Mouse (Mus musculus): ENCODE measurements around the gene Tnfrsf1a.

Gene Tnfrsf1a

DNA sequence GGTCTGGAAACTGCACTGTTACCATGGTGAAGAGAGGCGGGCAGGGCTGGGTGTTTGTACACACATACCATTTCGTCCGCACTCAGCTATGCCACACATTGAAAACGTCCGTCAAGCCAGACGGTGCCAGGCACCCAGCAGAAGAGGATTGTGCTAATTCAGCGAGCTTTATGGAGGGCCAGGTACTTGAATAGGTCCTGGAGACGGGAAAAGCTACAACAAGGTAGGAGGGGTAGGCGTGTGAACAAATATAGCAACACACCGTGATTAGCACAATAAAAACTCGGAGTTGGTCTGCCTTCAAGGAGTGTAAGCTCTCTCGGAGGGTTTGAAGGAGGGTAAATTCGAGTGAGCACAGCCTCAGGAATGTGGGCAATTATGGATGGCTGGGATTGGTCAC is 26.4 kb upstream of the Tnfrsf1a start:
- in situ Hi-C loops (cut with MboI, MseI), result no loop called here

DNA sequence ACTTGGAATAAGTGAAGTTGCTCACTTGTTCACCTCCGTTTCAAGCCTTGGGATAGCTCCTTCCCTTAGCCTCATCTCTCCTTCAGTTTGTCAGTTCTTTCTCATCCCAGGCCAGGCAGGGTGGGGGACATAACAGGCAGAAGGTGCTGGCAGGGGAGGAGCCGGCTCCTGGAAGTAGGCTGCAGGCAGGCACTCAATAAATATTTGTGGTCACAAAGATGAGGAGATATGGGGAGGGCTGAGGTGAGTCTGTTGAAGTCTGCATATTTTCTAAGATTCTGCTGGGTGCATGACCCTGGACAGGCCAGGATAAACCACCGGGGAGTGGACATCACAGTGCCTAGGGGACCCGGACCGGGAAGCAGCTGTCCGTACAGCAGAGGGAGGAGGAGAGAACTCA is 25.6 kb upstream of the Tnfrsf1a start:
- in situ Hi-C loops (cut with MboI, MseI), result no loop called here

DNA sequence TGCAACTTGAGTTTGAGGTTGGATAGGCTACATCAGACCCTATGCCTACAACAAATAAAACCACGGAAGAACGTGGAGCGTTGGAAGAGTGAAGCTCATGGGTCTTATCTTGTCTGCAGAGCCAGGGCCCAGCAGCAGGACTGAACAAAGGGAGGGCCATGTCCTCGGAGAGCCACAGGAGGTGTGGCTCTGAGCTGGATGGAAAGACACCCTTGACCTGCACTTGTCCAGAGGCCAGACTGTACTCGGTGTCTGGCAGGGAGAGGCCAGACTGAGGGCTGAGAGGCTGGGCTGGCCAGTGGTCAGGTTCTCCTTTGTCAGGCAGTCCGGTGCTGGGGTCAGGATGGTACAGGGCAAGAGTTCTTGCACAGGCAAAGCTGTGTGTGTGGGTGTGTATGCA is 23.8 kb upstream of the Tnfrsf1a start:
- in situ Hi-C loops (cut with MboI, MseI), result no loop called here

DNA sequence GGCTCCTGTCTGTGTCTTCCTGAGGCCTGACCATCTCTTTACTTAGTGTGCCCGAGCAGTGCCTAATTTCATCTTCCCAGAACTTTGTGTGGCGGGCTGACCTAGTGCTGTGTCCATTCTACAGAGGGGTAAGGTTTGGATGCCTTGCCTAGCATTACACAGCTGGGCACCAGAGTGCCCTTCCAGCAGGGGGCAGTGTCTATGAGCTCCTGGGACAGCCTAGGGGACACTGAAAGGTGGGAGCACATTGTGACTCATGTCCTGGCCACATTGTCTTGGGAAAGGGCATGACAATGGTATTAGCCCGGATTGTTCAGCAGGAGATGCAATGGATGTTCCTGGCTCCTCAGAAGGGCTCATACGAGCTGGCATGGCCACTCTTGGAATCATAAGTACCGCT is 20.9 kb upstream of the Tnfrsf1a start:
- in situ Hi-C loops (cut with MboI, MseI), result no loop called here

DNA sequence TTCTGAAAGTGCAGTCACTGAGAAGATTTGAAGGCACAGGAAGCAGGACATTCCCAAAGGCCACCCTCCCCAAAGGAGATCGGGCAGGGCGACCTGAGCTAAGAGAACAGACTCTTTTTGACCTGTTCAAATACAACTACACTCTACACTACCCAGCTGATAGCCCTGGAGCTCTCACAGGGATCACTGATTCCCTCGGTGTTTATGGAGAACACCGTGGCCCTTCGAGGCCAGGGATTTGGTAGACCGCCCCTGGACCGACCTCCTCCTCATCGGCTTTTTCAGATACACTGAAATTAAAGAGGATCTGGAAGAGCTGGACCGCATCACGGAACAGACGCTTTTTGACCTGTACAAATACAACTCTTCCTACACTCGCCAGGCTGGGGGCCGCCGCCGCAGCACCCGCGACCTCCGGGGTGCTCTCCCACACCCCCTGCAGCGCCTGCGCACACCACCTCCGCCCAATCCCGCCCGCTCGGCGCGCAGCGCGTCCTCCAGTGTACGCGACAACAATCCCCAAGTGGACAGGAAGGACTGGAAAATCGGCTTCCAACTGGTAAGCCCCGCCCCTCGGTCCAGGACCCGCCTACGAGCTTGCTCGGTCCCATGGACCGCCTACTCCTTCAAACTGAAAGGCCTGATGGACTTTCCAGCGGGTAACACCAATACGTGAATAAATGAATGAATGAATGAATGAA is 18.4 kb upstream of the Tnfrsf1a start:
- in situ Hi-C loops (cut with MboI, MseI), result no loop called here

DNA sequence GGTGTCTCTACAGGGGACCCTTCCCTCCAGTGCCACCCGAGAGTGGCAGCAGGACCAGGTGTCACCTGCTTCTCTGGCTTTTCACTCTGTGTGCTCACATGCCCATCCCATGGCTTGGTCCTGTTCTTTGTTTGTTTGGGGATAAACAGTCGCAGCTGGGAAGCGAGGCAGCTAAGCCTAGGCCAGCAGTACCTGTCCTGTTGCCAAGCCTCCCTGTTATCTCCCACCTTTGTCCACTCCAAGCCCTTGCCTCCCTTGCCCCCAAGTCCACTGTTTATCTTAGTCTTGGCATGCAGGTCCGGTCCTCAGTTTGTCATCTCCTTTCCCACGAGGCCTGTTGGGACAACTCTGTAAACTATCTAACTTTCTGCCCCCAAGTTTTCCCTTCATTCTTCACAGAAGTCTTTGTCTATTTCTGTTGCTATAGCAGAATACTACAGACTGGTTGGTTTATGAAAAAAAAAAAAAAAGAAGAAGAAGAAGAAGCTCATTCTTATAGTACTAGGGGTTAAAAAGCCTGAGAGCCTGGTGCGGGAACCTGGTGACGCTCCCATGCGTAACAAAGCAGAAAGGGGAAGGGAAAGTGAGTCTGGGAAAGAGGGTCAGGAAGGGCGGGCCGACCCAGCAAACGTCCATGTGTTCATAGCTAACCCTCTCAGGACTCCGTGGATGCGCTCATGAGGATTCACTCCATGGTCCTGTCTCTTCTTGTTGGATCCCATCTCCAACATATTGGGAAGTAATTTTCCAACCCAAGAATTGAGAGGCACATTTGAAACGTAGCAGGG is 15.9 kb upstream of the Tnfrsf1a start:
- in situ Hi-C loops (cut with MboI, MseI), result no loop called here

DNA sequence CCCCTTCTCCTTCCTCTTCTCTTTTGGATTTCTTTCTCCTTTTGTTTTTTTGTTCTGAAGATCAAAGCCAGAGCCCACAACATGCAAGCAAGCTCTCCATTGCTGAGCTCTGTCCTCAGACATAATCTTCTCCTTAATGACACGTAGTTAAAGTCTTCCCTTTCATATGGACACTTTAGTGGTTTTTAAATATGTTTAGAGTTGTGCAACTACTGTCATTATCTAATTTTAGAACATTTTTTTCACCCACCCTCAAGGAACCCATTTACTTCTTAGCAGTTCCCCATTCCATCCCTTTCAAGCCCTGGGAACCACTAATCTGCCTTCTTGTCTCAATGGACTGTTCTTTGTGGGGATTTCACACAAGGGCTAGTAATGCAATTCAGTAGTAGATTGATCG is 14.8 kb upstream of the Tnfrsf1a start:
- in situ Hi-C loops (cut with MboI, MseI), result no loop called here

DNA sequence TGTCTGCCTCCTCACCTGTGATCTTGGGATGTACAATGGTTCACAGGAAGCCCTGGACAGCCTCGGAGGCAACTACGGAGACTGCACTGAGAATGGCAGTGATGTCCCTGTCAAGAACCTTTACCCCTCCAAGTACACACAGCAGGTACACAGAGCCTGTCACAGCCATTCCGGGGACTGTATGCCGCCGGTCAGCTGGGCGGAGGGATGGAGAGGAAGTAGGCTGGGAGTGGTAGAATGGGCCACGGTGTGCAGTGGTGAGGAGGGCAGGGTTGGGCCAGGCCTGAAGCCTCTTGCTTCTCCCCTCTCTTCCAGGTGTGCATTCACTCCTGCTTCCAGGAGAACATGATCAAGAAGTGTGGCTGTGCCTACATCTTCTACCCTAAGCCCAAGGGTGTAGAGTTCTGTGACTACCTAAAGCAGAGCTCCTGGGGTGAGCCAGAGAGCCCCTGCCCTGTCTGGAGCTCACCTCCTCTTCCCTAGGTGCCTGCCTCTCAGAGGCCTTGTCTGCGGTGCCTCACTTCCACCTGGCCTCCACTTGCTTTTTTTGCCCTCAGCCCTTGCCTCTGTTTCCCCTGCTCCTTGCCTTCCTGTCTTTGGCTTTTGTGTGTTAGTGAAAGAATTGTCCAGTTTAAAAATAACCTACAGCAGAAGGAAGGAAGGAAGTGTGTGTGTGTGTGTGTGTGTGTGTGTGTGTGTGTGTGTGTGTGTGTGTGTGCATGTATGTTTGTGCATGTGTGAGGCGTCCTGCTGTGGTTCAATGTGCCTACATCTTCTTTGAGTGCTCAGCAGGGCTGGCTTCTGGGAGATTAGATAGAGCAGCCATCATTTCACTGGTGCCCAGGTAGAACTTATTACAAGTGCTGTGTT is 10.1 kb upstream of the Tnfrsf1a start:
- in situ Hi-C loops (cut with MboI, MseI), result no loop called here

DNA sequence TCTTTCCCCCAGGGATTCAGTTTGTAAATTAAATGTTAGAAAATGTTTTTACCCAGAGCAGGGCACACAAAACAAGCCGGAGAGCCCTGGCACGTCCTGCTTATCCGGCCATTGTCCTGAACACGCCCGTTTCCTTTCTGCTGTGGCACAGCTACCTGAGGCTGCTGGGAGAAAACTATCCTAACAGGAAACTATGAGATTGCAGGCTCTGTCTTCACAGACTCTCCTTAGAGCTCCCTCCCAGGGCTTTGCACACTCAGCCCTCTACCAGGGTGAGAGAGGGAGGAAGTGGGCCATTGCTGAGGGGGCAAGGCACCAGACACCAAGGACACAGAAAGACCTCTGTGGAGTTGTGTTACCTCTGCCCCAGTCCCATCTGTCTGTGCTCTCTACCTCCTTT is 8.9 kb upstream of the Tnfrsf1a start:
- in situ Hi-C loops (cut with MboI, MseI), result no loop called here

DNA sequence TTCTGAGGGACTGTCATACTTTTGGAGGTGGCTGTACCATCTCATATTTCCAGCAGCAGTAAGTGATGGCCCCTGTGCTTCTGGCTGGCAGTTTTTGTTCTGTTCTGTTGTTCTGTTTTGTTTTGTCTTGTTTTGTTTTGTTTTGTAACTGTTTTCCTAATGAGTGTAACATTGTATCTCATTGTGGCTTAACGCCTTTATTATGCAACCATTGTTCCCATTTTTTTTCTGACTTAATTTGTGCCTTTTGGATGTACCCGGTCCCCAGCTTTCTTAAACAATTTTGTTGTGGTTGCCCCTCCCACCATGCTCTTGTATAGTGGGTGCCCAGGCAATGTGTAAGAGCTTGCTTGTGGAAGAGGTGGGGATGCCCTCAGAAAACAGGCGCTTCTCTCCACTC is 7.0 kb upstream of the Tnfrsf1a start:
- in situ Hi-C loops (cut with MboI, MseI), result no loop called here

DNA sequence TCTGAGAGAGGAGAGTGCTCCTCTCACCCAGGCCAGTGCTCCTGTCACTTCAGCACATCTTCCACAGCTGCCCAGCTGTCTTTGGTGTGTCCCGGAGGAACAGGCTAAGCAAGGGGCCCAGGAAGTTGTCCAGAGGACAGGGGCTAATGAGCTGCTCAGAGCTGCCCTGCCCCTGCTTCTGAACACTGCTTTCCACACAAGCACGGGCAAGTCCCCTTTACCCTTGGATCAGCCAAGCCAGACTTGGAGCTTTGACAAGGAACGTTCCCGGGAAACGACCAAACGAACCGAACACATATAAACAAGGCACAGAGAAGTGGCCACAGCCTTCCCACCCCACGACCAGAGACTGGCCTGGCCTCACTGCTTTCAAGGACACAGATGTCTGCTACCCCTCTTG is 5.1 kb upstream of the Tnfrsf1a start:
- in situ Hi-C loops (cut with MboI, MseI), result no loop called here

DNA sequence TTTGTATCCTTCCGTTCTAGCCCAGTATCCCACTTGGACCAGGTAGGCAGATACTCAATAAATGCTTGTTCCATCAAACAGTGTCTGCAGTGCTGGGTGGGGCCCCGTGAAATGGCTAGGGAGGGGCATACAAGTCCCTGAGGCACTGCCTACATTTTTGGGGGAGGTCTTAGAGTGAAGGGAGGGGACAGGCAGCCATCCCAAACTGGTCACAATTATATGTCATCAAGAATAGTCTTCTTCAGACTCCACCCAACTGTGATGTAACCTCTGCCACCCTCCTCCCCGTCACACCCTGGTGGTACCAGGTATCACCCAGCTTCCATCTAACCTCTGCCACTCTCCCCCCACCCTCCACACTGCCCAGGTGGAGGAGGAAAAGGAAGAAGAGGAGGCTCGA is 4.3 kb upstream of the Tnfrsf1a start:
- in situ Hi-C loops (cut with MboI, MseI), result no loop called here

DNA sequence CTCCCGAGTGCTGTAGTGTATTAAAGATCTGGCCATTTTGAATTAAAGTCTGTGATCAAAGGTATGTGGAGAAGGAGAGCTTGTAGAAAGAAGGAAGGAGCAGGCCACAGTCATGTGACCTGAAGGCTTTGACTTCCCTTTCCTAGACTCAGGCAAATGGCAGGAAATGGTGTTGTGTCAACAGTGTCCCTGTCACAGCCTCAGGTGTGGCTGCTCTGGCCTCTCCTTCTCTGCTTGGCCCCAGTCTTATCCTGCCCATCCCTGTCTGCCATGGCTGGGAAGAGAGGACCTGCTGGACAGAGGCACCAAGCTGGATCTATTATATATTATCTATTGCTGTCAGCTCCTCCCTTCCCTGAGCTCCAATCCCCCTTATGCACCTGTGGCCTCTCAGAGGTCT is 3.5 kb upstream of the Tnfrsf1a start:
- in situ Hi-C loops (cut with MboI, MseI), result no loop called here

DNA sequence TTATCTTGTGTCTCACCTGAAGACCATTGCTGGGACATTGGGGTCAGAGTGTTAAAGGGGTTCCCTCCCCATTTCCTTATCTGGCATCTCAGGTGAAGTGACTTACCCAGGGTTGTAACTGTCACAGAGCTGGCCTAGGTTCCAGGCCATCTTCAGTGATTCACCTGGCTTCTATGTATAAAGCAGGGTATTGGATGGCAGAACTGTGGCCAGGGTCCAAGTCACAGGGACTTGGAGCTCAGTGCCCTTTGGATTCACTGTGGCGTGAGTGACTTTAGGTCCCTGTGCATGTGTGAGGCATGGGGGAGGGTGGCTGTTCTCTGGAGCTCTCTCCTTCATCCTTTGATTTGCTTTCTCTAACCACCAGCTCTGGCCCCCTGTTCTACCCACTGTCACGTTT is 3.1 kb upstream of the Tnfrsf1a start:
- in situ Hi-C loops (cut with MboI, MseI), result no loop called here

DNA sequence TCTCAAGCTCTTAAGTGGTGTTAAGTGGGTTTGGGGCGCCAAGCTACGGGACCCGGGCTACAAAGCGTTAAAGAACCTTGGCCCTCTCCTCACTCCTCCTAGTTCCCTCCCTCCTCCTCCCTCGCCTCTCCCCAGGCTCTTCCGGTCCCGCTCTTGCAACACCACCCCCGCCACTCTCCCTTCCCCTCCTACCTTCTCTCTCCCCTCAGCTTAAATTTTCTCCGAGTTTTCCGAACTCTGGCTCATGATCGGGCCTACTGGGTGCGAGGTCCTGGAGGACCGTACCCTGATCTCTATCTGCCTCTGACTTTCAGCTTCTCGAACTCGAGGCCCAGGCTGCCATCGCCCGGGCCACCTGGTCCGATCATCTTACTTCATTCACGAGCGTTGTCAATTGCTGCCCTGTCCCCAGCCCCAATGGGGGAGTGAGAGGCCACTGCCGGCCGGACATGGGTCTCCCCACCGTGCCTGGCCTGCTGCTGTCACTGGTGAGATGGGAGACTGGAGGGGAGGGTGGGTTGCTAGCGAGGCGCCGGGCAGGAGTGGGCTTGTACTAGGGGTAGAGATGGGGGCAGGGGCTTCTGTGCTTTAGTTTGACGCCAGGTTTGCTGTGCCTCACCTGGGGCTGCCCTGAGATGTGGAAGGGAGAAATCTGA is 541 bp downstream of the Tnfrsf1a start:
- in situ Hi-C loops (cut with MboI, MseI), result no loop called here

DNA sequence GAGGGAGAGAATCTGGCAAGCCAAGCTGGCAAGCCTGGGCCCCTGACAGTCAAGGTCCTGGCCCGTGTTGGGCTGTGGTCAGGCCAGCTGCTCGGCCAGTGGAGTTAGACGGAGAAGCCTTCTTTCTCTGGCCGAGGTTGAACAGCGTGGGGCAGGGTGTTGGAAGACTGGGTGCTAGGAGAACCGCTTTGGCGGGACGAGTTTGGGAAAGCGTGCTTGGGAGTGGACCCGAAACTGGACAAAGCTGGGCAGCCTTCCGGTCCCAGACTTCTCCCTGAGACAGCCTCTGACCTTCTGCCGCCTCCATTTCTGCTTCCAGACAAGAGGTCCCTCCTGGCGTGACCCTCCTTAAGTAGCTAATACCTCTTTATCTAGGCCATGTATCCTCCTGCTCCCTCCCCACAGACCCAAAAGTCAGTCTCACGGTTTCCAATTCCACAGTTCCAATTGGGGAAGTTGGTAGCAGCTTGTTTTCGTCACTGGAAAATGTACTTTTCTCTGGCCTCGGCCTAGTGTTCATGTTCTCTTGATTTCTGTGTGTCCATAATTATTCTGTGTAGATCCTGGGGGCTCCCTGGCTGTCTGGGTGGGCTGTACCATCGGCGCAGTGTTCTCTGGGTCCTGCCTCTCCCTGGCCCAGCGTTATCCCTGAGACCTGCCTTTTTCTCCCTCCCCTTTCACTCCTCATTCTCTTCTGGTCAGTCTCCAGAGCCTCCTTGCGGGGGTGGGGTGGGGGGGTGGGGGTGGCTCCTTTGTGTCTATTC is 1.3 kb downstream of the Tnfrsf1a start:
- in situ Hi-C loops (cut with MboI, MseI), result no loop called here

DNA sequence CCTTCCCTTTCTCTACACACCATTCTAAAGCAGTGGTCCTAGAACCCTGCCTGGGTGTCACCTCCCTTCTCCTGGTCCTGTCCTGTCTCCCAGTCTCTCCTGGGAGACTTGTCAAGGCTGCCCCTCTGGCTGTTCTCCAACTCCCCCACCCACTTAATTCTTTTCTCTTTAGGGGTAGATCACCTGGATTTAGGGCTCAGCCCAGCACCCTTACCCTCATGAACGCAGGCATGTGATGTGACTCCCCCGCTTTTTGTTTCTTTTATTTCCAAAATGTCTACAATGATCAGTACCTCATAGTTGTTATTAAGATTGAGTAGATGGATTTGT is 1.8 kb downstream of the Tnfrsf1a start:
- in situ Hi-C loops (cut with MboI, MseI), result no loop called here

DNA sequence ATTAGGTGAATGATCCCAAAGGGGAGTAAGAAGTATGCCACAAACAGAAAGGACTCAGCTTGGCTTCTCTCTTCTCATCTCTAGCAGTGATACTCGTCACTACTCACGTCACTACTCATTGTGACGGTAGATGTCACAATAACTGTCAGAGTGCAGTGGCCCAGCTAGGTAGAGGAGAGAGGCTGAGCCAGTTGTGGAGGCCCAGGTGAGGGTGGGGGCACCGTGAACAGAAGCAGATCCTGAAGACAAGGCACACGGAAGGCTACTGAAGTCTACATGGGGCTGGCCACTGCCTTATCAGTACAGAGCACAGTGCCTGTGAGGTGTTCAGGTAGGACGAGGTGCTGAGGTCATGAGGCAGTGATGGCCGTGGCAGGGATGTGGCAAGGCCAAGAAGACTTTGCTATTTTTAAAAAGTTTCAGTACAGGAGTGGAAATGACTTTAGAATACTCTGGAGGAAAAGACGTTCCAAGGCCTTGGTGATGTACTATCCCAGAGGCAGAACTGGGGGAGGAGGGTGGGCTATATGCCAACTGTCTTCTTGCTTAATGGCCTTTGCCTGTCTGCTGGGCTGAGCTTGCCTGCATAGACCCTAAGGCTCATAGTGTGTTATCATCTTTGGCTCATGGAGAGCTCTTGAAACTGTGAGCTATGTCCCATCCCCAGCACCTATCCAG is 2.3 kb downstream of the Tnfrsf1a start:
- in situ Hi-C loops (cut with MboI, MseI), result no loop called here

DNA sequence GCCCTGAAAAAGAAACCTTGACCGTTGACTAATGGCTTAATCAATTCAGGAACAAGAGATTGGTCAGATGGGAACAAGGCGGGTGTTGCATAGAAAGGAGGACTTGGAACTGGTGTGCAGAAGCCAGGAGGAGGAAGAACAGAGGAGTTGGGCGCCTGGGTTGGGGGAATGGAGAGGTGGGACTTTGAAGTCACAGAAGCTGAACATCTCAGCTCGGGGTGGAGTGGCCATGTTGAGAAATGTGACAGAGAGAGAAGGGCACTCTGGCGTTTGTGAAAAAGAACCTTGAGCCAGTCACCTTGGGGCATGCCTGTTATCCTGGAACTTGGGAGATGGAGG is 2.9 kb downstream of the Tnfrsf1a start:
- in situ Hi-C loops (cut with MboI, MseI), result no loop called here

DNA sequence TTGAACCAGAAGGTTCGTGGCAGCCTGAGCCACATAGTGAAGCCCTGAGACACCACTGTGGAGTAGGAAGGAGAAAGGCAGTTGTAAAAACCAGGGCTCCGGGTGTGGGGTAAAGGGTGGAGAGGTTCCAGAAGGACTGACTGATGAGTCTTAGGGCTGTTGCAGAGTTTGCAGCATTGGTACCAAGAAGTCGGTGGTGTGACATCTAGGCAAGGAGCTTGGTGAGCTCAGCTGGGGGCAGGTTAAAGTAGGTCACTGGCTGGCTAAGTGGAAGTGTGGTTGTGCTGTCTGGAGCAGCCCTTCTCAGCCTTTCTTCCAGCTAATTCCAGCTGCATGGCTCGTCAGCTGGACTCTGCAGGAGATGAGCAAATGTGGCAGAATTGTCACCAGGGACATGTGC is 3.6 kb downstream of the Tnfrsf1a start:
- in situ Hi-C loops (cut with MboI, MseI), result no loop called here

DNA sequence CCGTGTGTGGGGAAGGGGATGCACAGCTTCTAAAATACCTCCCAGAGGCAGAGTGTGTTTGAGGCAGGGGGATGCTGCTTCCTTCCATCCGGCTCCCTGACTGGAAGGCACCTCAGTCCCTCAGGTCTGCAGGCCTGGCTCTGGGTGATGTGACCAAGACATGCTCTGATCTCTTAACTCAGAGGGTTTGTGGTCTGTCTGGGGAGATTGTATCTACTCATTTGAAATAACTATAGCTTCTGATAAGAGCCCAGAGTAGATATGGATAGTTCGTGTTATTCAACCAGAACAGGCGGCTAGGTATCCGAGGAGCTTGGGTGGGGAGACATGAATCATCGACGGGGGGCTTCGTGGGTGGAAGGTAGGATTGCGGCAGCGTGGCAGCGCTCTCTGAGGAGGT is 4.1 kb downstream of the Tnfrsf1a start:
- in situ Hi-C loops (cut with MboI, MseI), result no loop called here
